Mouse (Mus musculus) embryonic fibroblast, embryonic 13.5 days (primary cell): ENCODE results near the gene Maea.

ENCODE experiments used
- CTCF ChIP-seq: IDR thresholded peaks from 2 replicates; pipeline ENCODE4 v1.5.1; 2011; ENCODE audit warnings: mild to moderate bottlenecking, control low read depth, low read length, moderate library complexity, borderline replicate concordance; ENCODE audit not compliant: insufficient read depth
- POLR2A ChIP-seq: IDR thresholded peaks from 2 replicates; pipeline ENCODE4 v1.6.1; 2011; ENCODE audit warnings: low read depth, mild to moderate bottlenecking, control low read depth, low read length, moderate library complexity

DNA sequence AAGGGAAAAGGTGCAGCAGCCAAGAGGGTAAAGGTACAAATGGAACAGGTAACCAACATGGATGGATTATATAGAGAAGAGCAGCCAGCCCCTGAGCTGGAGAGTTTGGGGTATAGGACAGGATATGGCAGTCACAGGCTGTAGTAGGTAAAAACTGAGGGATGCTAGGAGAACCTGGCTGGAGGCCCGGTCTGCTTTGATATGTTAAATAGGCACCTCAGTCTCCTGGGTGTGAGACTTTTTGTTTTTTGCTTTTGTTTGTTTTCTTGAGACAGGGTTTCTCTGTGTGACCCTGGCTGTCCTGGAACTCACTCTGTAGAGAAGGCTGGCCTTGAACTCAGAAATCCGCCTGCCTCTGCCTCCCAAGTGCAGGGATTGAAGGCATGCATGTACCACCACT lies 10.8 kb upstream of the Maea start:
- no peak for TF ChIP-seq POLR2A
- TF ChIP-seq CTCF: no peak
